Mouse (Mus musculus) C3H10T1/2 (cell line): ENCODE data around the gene Olfr114. TPM values are rescaled to one million over a fixed set of nuclear protein-coding genes. Genes with fewer than 3 reads are reported as not detected.

Experiments used
- polyA plus RNA-seq, 2 experiments: library from polyadenylated mRNA; unstranded; fragments of >200 nt; fragmentation: generic; extraction: Trizol; gene quantifications; one replicate each; pipeline ENCODE4 v1.2.1; 2012; ENCODE audit warnings: missing spikeins in 2 of 2

The Olfr114 gene
- polyA plus RNA-seq = not detected

GRCm38 (mm10) chr17:37592643-37593042, at the start of gene Olfr114:
TSS of gene Olfr114 (minus strand) at chr17:37592743.

DNA sequence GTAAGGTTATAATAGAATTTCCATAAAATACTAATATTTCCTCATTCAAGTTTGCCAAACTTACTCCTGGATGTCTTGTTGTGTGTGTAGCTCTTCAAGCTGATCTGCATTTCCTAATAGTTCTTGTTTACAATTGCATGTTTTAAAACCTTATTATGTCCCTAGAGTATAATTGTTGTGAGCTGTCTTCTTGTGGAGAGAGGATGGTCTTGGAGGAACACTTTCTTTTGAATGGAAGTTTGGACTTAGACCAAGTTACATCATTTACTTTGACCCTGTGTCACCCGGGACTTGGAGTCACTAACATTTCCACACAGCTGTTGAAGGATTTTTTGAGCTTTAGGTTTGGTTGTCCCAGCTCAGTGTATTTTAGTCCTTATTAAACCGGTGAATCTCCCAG, 34.5 kb upstream of the Olfr114 start, which contains the start of the genes Olfr115 and Olfr116:
TSS of gene Olfr115 (minus strand) at position 101 of the 400 bp plus-strand sequence.
TSS of gene Olfr116 (minus strand) at position 191 of the 400 bp plus-strand sequence.

DNA sequence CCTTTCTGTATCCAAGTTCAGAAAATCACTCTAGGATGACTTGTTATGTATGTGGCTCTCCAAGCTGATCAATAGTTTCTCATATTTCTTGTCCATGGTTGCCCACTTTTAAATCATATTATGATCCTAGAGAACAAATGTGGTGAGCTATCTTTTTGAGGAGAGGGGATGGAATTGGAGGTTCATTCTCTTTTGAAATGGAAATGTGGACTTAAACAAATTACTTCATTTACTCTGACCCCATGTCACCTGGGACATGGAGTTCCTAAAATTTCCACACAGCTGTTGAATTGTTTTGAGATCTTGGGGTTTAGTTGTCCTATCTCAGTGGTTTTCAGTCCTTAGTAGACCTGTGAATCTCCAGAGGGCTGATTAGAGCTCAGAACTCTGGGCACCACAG, 15.0 kb downstream of the Olfr114 start, which contains the start of gene Olfr113:
TSS of gene Olfr113 (minus strand) at position 101 of the 400 bp plus-strand sequence.

DNA sequence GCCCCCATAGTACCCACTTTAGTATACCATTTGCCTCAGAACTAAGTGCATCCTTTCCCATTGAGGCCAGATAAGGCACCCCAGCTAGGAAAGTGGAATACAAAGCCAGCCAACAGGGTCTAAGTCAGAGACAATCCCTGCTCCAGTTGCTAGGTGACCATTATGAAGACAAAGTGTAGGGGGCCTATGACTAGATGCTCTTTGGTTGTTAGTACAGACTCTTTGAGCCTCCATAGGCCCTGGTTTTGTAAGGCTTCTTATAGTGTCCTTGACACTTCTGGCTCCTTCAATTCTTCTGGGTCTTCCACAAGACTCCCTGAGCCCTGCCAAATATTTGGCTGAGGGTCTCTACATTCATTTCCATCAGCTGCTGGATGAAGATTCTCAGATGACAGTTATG, 23.2 kb downstream of the Olfr114 start, which contains the start of gene Olfr112:
TSS of gene Olfr112 (minus strand) at position 101 of the 400 bp plus-strand sequence.

Other genes starting within 250 kb of the Olfr114 start
- not detected for gene Olfr104-ps, start 233.2 kb downstream of the Olfr114 start, polyA plus RNA-seq
- not detected for gene Olfr105-ps, start 213.7 kb downstream of the Olfr114 start, polyA plus RNA-seq
- gene Olfr106-ps, start 202.3 kb downstream of the Olfr114 start, polyA plus RNA-seq = not detected
- gene Olfr107, start 193.5 kb downstream of the Olfr114 start, polyA plus RNA-seq = not detected
- not detected for gene Olfr108, start 147.3 kb downstream of the Olfr114 start, polyA plus RNA-seq
- not detected for gene Olfr109, start 133.8 kb downstream of the Olfr114 start, polyA plus RNA-seq
- not detected for gene H2-M2, start 109.2 kb downstream of the Olfr114 start, polyA plus RNA-seq
- not detected for gene Olfr110, start 100.3 kb downstream of the Olfr114 start, polyA plus RNA-seq
- not detected for gene Olfr111, start 84.7 kb downstream of the Olfr114 start, polyA plus RNA-seq
- gene Olfr112, start 23.3 kb downstream of the Olfr114 start, polyA plus RNA-seq = not detected
- not detected for gene Olfr113, start 15.1 kb downstream of the Olfr114 start, polyA plus RNA-seq
- not detected for gene Olfr115, start 34.4 kb upstream of the Olfr114 start, polyA plus RNA-seq
- not detected for gene Olfr116, start 34.5 kb upstream of the Olfr114 start, polyA plus RNA-seq
- gene Olfr117, start 71.0 kb upstream of the Olfr114 start, polyA plus RNA-seq = not detected
- not detected for gene Olfr118, start 74.2 kb upstream of the Olfr114 start, polyA plus RNA-seq
- gene Olfr119, start 103.8 kb upstream of the Olfr114 start, polyA plus RNA-seq = not detected
- not detected for gene Olfr120, start 129.1 kb upstream of the Olfr114 start, polyA plus RNA-seq
- gene Olfr121, start 156.1 kb upstream of the Olfr114 start, polyA plus RNA-seq = not detected
- not detected for gene Olfr122, start 175.9 kb upstream of the Olfr114 start, polyA plus RNA-seq
- gene Olfr123, start 200.8 kb upstream of the Olfr114 start, polyA plus RNA-seq = not detected
- not detected for gene Olfr124, start 207.1 kb upstream of the Olfr114 start, polyA plus RNA-seq
- gene Olfr125, start 240.2 kb upstream of the Olfr114 start, polyA plus RNA-seq = not detected